ENCODE assay signal across 39 mouse cellular contexts in the genomic region with DNA sequence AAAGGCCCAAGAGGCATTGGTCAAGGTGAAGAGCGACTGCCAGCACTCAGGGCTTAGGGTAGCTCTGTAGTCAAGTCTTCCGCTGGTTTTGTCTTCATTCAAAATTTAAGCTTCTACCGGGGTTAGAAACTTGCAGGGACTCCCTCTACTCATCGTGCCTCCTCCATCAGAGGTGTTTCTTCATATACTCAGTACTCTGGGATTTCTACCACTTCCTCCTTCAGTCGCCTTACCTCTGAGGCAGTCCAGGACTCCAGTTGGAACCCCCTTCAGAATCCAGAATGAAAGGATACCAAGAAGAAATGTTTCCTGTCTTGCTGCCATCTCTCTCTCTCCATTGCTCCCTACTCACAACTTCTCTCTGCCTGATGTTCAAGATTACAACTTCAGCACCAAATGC. TPM values are rescaled to one million over a fixed set of nuclear protein-coding genes. Genes with fewer than 3 reads are reported as not detected.
"Had no signal": no experiment of that assay in that cellular context is flagged by ENCODE, and none has a peak within 500 bp of the region (broad histone marks: within the 10 kb centered on the region; RNA-seq: fewer than 3 reads in every experiment).

No protein-coding gene starts in this region.

- ATAC-seq: hindbrain, postnatal 0 days; intestine, embryonic 16.5 days had no signal

- H3K27ac ChIP-seq: heart, embryonic 10.5 days; hindbrain, embryonic 10.5 days; hindbrain, embryonic 12.5 days; hindbrain, embryonic 15.5 days; hindbrain, postnatal 0 days; kidney, embryonic 15.5 days; layer of hippocampus, adult 2 months; left cerebral cortex, adult 2 months; limb, embryonic 10.5 days; limb, embryonic 12.5 days; liver, embryonic 13.5 days had no signal

- H3K27me3 ChIP-seq: heart, embryonic 12.5 days; hindbrain, embryonic 12.5 days; hindbrain, embryonic 15.5 days; kidney, embryonic 15.5 days; limb, embryonic 12.5 days; liver, embryonic 13.5 days had no signal

- H3K4me2 ChIP-seq: heart, embryonic 12.5 days; hindbrain, embryonic 12.5 days; hindbrain, embryonic 15.5 days; kidney, embryonic 15.5 days; limb, embryonic 12.5 days; liver, embryonic 11.5 days; liver, embryonic 13.5 days had no signal

- H3K4me3 ChIP-seq: heart, embryonic 10.5 days; heart, embryonic 12.5 days; hindbrain, embryonic 10.5 days; hindbrain, embryonic 12.5 days; hindbrain, embryonic 15.5 days; kidney, embryonic 15.5 days; layer of hippocampus, adult 2 months; left cerebral cortex, adult 2 months; limb, embryonic 10.5 days; limb, embryonic 12.5 days; liver, embryonic 13.5 days had no signal

- DNase-seq: gastrocnemius, postnatal 14 days; gastrocnemius, postnatal 36 days; heart, adult 18-20 months; heart, postnatal 10 days; heart, postnatal 4 days; kidney, adult 11 months; kidney, adult 2 months; kidney, adult 9 months; kidney, postnatal 10 days; kidney, postnatal 25 days; kidney, postnatal 4 days; liver; liver, embryonic 13.5 days had no signal

- H3K9me3 ChIP-seq: heart, embryonic 10.5 days; heart, embryonic 12.5 days; hindbrain, embryonic 10.5 days; hindbrain, embryonic 12.5 days; hindbrain, embryonic 15.5 days; kidney, embryonic 15.5 days; limb, embryonic 10.5 days; limb, embryonic 12.5 days; liver, embryonic 13.5 days had no signal

- H3K4me1 ChIP-seq: heart, embryonic 10.5 days; heart, embryonic 12.5 days; hindbrain, embryonic 10.5 days; hindbrain, embryonic 12.5 days; hindbrain, embryonic 15.5 days; kidney, embryonic 15.5 days; limb, embryonic 10.5 days; limb, embryonic 12.5 days; liver, embryonic 13.5 days had no signal

- H3K9ac ChIP-seq: heart, embryonic 12.5 days; hindbrain, embryonic 12.5 days; hindbrain, embryonic 15.5 days; kidney, embryonic 15.5 days; limb, embryonic 12.5 days; liver, embryonic 13.5 days had no signal

- H3K36me3 ChIP-seq: kidney, embryonic 15.5 days; liver, embryonic 13.5 days had no signal

RNA-seq across cellular contexts. Expression of gene Olfr692, which starts 0.8 kb away (rescaled TPM):
- total RNA-seq: gastrocnemius, adult 18-20 months; gastrocnemius, adult 8-10 months; gastrocnemius, postnatal 14 days; gastrocnemius, postnatal 36 days; heart, adult 18-20 months; heart, adult 8-10 months; heart, postnatal 10 days; heart, postnatal 25 days; heart, postnatal 4 days; hindbrain, postnatal 0 days; layer of hippocampus, adult 2 months; layer of hippocampus, postnatal 10 days; layer of hippocampus, postnatal 25 days; left cerebral cortex, adult 2 months; left cerebral cortex, postnatal 14 days; left cerebral cortex, postnatal 36 days had no signal
- polyA plus RNA-seq: gonadal fat pad, adult 2 months; heart, embryonic 10.5 days; heart, embryonic 12.5 days; heart, embryonic 14.5 days; heart, embryonic 16.5 days; hindbrain, embryonic 10.5 days; hindbrain, embryonic 12.5 days; hindbrain, embryonic 15.5 days; hindbrain, postnatal 0 days; intestine, embryonic 14.5 days; intestine, embryonic 16.5 days; kidney, adult 2 months; kidney, embryonic 15.5 days; limb, embryonic 10.5 days; limb, embryonic 12.5 days; limb, embryonic 14.5 days; liver, embryonic 11.5 days; liver, embryonic 13.5 days had no signal

RNA-seq across cellular contexts. Expression of gene Gm5901, which starts 7.6 kb away (rescaled TPM):
- total RNA-seq: gastrocnemius, adult 18-20 months; gastrocnemius, adult 8-10 months; gastrocnemius, postnatal 14 days; gastrocnemius, postnatal 36 days; heart, adult 18-20 months; heart, adult 8-10 months; heart, postnatal 10 days; heart, postnatal 25 days; heart, postnatal 4 days; hindbrain, postnatal 0 days; layer of hippocampus, adult 2 months; layer of hippocampus, postnatal 10 days; layer of hippocampus, postnatal 25 days; left cerebral cortex, adult 2 months; left cerebral cortex, postnatal 14 days; left cerebral cortex, postnatal 36 days had no signal
- polyA plus RNA-seq: heart, embryonic 10.5 days; heart, embryonic 12.5 days; heart, embryonic 14.5 days; heart, embryonic 16.5 days; hindbrain, embryonic 10.5 days; hindbrain, embryonic 12.5 days; hindbrain, embryonic 15.5 days; hindbrain, postnatal 0 days; intestine, embryonic 14.5 days; intestine, embryonic 16.5 days; kidney, adult 2 months; kidney, embryonic 15.5 days; limb, embryonic 10.5 days; limb, embryonic 12.5 days; limb, embryonic 14.5 days; liver, embryonic 11.5 days; liver, embryonic 13.5 days had no signal

RNA-seq across cellular contexts. Expression of gene Olfr691, which starts 25.2 kb away (rescaled TPM):
- total RNA-seq: gastrocnemius, adult 18-20 months; gastrocnemius, adult 8-10 months; gastrocnemius, postnatal 14 days; gastrocnemius, postnatal 36 days; heart, adult 18-20 months; heart, adult 8-10 months; heart, postnatal 25 days had no signal
- polyA plus RNA-seq: gonadal fat pad, adult 2 months; heart, embryonic 12.5 days; heart, embryonic 14.5 days; hindbrain, embryonic 10.5 days; intestine, embryonic 14.5 days; intestine, embryonic 16.5 days; kidney, adult 2 months; kidney, embryonic 15.5 days; limb, embryonic 12.5 days; liver, embryonic 11.5 days; liver, embryonic 13.5 days had no signal

RNA-seq across cellular contexts. Expression of gene Olfr690, which starts 33.4 kb away (rescaled TPM):
- total RNA-seq: gastrocnemius, adult 18-20 months; gastrocnemius, adult 8-10 months; gastrocnemius, postnatal 14 days; gastrocnemius, postnatal 36 days; heart, adult 18-20 months; heart, postnatal 10 days; heart, postnatal 25 days; heart, postnatal 4 days had no signal
- polyA plus RNA-seq: gonadal fat pad, adult 2 months; heart, embryonic 10.5 days; heart, embryonic 12.5 days; heart, embryonic 14.5 days; heart, embryonic 16.5 days; hindbrain, embryonic 10.5 days; hindbrain, embryonic 12.5 days; hindbrain, embryonic 15.5 days; hindbrain, postnatal 0 days; intestine, embryonic 14.5 days; intestine, embryonic 16.5 days; kidney, embryonic 15.5 days; limb, embryonic 10.5 days; limb, embryonic 12.5 days; limb, embryonic 14.5 days; liver, embryonic 11.5 days; liver, embryonic 13.5 days had no signal
